Mouse (Mus musculus): ENCODE measurements around the gene 4930412O13Rik. TPM values are rescaled to one million over a fixed set of nuclear protein-coding genes. Genes with fewer than 3 reads are reported as not detected.

4930412O13Rik gene
- total RNA-seq, 2 experiments from 2014 or later = not detected

DNA sequence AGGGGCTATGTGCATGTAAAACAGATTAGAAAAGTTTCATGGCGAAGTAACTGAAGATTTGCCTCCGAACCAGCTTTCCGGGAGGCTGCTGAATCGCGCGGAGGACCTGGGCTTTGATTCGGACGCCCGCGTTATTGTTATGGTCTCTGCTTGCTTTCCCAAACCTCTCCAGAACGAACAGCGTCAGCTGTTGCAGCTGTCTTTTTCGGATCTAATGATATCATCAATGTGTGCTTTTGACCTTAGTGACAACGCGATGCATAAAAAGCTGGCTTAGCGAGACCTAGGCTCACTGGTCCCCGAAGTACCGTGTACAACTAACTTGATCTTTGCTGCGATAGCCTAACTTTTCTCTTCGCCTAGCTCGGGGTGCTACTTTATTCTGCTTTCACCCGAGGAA is 2.0 kb upstream of the 4930412O13Rik start:
- ATAC-seq (replicated peaks; ENCODE audit: low FRiP score, poor library complexity, severe bottlenecking) = no peak

DNA sequence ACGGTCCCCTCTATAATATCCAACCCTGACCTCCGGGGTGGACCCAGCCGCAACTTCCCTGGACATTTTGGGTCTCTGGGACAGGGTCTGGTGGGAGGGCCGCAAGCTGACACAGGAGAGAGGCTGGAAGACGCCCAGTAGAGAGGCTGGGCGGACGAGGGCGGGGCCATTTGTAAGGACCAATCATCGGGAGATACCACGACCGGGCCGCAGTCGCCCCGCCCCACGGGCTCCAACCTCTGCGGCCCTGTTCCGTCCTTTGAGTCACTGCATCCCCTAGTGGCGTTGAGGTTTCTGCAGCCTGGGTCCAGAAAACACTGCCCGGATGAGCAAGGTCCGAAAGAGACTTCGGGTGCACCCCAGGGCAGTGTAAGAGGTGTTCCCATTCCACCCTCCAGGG is 1.6 kb upstream of the 4930412O13Rik start:
- peak; percentile 82 for ATAC-seq (replicated peaks; ENCODE audit: low FRiP score, poor library complexity, severe bottlenecking)

DNA sequence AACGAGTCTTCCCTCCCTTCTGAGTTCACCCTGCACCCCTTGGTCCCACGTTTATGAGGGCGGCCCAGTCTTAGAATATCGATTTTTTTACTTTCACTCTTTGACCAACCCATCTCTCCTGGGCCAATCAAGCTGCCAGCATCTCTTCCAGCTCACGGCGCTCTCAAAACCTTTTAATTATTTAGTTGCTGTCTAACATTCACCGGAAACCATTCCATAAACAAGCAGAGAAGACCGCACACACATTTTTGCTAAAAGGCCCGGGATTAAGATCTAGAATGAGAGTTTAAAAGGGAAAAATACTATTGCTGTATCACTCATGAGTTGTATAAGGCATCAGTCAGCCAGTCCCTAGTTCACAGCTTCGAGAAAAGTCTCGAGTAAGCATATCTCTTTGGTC is 781 bp upstream of the 4930412O13Rik start:
- ATAC-seq (replicated peaks; ENCODE audit: low FRiP score, poor library complexity, severe bottlenecking) = no peak

DNA sequence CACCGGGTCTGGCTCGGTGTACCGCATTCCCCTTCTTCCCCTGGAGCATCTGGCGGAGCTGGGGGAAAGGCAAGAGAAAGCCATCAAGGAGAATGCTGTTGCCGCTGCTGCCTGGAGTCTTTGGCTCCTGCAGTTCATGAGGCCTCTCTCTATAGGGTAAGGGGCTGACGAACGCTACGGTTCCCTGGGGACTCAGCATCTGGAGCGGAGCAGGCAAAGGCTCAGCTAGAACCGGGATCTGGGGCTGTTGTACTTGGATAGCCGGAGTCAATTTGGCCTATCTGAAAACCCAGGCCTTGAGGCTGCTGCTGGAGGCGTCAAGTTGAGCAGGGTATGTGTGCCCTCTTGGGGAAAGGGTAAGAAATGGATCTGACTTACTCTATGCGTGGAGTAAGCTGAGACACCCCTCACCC is 565 bp downstream of the 4930412O13Rik start:
- ATAC-seq (replicated peaks; ENCODE audit: low FRiP score, poor library complexity, severe bottlenecking) = no peak

DNA sequence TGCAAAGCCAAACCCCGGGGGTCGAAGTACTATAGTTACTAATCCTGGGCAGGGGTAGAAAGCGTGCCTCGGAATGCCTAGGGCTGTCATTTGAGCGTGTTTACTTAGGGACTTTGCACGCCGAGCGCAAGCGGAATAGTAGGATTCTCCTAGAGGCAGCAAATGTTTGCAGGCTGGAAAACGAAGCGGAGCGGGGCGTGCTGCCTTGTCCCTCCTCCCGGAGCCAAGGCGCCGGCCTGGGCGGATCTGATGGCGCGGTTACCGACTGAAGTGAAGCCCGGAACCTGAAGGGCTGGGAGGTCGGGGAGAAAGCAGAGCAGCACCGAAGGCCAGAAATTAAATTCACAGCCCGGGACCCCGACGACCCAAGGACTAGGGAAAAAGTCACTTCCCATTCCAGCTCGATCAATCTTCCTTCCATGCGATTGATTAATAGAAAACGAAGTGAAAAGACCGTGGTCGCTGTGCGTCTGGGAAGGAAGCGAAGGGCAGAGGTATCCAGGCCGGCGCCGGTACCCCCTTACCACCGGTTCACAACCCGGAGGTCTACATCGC is 1.4 kb downstream of the 4930412O13Rik start:
- no peak for ATAC-seq (replicated peaks; ENCODE audit: low FRiP score, poor library complexity, severe bottlenecking)

DNA sequence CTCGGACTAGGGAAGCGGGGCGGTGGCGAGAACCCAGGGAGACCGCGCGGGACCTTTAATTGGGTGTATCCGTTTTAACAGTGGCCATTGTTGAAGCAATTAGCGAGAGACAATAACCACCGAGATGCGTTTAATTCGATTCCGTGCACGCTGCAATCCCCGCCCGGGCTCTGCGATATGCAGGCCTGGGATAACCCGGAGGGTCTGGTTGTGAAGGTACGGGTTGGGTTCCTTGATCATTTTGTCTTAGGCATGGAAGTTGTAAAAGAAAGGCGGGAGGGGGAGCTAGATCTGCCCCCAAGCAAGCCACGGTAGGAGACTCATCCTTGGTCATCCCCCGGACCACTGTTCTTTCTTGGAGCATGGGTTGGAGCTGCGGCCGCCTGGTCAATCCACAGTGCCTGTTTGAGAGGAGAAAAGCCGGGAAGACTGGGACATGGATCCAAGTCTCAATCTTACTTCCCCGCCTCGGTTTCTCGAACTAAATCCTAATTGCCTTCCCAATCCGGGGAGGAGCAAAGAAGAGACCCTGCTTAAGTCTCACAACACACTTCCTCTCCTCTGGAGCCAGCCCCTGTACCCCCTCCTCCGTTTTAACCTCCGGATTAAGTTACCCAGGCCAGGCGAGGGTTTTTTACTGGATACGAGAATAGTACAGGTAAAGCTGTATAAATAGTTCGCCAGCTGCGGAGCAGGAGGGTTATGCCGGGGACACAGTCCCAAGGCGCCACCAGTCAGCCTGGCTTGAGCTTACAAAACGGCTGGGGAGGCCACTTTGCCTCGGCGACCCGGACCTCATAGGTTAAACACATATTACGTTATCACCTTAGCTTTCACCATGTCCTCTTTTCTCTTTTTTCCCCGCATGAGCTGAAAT is 2.1 kb downstream of the 4930412O13Rik start:
- no peak for ATAC-seq (replicated peaks; ENCODE audit: low FRiP score, poor library complexity, severe bottlenecking)

DNA sequence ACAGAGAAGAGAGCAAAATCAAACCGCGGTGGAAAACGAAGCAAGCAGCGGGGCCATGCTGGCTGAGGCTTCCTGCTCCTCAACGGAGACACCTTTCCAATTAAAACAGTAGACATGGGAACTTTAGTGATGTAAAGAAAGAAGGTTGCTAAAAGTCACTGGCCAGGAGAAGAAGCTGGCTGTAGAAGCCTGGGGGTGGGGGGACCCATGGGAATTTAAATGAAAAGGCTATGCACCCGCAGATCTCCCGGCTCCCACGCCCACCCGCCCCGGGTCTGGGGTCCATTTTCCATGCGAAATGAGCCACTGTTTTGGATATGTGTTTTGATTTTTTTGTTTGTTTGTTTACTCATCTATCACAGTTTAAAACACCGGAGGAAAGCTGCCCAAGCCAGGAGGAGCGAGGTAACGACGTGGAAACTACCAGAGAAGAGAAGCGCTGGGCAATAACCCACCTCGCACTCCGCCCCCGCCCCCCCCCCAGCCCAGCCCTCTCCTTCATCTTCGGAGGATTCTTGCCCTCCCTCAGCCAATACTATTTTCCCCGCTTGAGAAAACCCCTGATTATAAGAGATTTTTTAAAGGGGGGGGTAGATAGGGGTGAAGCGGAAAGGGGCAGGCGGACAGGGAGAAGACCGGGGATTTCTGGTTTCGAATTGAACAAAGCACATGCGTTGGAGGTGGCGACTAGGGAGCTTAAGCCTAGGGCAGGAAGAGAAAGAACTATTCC is 2.9 kb downstream of the 4930412O13Rik start:
- ATAC-seq (replicated peaks; ENCODE audit: low FRiP score, poor library complexity, severe bottlenecking) = no peak

DNA sequence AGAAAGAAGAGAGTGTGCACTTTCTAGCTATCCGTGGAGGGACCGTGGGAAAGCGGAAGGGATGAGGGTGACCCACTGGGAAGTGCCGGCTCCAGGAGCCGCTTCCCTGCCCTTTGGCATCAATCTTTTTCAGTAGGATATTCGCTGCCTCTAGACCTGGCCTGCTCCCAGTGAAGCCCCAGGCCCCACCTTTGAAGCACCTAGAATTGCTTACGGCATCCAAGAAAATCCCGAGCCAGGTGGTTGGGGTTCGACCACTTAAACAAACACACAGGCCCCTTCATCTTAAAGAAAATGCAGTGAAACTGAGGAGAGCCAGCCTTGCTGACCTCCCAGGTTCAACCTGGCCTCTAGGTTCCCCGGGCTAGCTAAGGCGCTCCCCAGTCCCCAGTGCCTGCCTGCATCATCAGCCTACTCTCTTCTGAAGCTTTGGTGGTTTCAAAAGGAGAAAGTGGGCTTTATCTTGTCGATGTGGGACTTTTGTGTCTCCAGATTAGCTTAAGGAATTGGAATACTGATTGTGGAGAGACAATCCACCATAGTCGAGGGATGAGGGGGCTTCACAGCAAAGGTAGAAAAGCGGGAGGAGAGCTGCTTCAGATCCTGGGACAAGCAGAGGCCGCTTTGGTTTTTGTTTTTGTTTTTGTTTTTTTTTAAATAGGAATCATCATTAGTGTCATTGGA is 3.6 kb downstream of the 4930412O13Rik start:
- no peak for ATAC-seq (replicated peaks; ENCODE audit: low FRiP score, poor library complexity, severe bottlenecking)

DNA sequence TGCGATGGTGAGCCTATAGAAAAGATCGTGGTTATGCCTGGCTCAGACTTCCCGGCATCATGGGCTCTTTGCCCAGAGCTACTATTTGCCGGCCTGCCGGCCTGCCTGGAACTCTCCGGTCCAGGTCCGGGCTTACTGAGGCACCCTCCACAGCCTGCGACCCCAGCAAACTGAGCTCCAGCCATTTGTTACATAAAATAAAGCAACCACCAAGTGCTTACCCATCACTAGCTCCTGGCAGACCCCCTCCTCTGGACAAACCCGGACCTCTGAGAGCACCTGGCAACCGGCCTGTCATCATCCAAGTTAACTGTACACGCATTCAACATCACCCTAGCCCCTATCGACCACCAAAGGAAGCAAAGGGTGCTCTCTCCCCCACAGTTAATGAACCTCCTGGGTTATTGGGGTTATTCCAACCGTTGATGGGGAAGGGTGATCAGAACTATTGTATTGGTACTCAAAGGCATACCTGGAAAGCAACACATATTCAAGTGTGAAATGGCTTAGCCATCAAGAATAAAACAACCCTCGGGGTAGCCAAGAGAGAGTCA is 4.2 kb downstream of the 4930412O13Rik start:
- ATAC-seq (replicated peaks; ENCODE audit: low FRiP score, poor library complexity, severe bottlenecking) = no peak

DNA sequence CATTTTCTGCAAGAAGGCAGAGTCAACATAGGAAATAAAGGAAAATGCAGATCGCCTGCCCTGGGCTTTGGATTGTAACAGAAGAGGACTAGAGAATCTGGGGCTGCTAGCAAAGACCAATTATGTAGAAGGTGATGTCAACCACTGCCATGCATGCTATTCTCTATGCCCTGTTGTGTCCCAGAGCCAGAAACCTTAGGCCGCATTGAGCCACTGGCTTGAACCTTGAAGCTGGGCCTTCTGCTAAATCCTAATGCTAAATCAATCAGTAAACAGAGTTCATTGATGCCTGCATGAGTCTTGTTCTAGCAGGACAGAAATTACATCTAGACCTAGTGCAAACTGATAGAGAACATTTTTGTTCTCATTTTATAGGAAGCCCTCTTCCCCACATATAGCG is 5.0 kb downstream of the 4930412O13Rik start:
- no peak for ATAC-seq (replicated peaks; ENCODE audit: low FRiP score, poor library complexity, severe bottlenecking)

DNA sequence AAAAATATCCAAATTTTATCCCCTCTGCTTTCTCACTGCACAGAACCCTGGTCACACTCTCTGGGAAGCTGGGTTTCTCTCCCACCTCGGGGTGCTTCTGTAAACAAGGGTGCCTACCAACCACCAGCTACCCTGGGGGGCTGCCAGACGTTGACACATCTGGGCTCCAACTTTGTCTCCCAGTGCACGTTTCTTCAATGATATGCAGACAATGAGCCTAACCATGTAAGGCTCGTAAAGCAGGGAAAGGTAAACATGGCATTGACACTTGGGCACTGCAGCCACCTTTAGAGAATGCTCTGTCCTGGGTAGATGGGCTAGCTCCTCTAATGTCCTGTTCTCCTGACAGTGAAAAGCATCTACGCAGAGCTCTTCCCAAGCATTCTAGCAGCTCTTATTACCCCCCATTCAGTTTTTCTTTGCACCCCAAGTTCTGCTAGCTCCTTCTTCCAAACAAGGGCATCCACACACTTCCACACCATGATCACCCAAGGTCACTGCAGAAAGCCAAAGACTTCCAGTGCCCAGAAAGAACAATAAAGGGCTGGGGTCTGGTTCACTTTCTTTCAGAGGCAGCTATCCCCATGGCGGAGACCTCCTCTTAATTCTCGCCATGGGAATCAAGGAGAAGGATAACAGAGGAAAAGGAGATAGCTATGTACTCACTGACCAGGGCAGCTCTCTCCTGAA is 6.0 kb downstream of the 4930412O13Rik start:
- ATAC-seq (replicated peaks; ENCODE audit: low FRiP score, poor library complexity, severe bottlenecking) = no peak

DNA sequence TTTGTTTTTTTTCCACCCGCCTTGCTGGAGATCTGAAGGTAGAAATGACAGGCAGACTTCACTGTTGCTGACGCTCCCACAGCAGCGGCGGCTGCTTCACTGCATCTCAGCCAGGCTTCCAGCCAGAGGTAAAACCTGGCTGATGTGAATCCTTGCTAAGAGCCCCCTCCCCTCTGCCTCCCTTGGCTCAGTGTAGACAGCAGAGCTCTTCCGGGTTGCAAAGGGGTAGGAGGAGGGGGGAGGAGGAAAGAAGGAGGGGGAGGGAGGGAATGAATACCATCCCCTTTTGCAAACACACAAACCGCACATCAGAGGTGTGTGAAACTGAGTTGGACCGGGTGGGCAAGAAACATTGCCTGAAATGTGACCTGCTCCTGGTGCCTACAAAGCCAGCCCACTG is 6.6 kb downstream of the 4930412O13Rik start:
- no peak for ATAC-seq (replicated peaks; ENCODE audit: low FRiP score, poor library complexity, severe bottlenecking)

DNA sequence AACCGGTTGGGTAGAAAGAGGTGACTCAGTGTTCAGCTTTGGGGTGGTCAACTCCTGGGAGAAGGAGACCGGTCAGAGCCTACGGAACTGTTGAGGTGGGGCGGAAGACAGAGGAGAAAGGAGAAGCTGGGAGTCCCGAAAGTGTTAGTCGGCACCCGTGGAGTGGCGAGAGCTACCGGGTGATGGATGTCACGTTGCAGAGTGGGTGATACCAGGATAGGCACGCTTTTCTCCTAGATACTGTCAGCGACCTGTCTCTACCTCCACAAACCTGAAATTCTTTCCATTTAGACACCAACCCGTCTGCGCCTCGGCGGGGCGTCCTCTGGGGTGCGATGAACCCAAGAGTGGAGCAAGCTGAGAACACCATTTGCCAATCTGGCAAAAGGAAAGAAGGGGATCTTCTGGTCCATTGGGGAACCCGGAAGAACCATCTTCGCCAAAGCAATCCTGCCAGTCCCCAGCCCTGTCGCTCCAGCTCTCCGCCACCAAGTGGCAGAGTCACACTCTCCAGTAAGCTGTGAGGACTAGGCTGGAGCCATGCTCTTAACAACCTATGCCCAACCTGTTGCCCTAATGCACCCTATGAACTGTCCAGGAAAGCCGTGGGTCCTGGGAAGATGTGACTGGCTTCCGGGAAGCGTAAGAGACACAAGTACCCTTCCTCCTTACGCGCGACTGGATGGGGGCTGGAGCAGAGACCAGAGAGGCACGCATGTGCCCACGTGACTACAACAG is 8.0 kb downstream of the 4930412O13Rik start, which contains the start of gene 9230102O04Rik:
TSS of gene 9230102O04Rik (minus strand) at position 628 of the 738 bp plus-strand sequence.
- no peak for ATAC-seq (replicated peaks; ENCODE audit: low FRiP score, poor library complexity, severe bottlenecking)

DNA sequence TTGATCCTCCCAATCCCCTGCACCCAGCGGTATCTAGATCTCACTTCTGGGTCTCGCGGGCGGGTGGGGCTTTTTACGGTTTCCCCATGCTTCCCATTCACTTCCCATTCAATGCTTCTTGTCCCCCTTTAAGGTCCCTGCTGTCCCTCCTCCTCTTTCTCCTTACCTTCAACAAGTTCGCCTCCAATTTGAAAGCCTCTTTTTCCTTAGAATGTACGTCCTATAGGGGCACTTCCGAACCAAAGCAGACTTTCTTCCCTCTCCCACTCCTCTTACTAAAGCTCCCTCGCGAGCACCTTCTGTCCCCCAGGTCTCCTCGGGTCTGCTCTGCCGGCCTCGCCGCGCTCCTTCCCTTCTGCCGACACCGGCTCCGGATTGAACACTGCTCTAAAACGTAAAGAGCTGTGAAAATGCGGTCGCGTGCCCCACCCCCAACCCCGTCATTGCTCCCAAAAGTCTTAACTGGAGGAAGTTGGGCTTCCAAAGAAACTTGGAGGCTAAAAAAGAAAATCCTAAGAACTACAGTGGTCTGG is 8.7 kb downstream of the 4930412O13Rik start, which contains the start of gene Gata3:
TSS of gene Gata3 (minus strand) at position 384 of the 533 bp plus-strand sequence.
- no peak for ATAC-seq (replicated peaks; ENCODE audit: low FRiP score, poor library complexity, severe bottlenecking)

DNA sequence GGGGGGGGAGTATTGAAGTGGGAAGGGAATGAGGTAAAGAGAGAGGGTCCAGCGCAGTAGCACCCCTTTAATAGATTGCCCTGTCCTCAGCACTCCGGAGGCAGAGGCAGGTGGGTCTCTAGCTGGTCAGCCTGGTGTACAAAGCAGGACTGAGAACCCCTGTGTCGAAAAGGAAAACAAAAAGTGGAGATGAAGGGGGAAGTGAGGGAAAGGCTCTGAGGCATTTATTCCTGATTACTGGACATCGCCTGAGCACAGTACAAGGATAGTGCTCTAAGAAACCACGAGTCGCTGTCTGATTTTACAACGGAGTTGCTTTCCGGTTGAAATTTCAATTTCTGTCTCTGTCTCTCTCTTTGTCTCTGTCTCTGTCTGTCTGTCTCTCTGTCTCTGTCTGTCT is 9.2 kb downstream of the 4930412O13Rik start:
- ATAC-seq (replicated peaks; ENCODE audit: low FRiP score, poor library complexity, severe bottlenecking) = no peak

DNA sequence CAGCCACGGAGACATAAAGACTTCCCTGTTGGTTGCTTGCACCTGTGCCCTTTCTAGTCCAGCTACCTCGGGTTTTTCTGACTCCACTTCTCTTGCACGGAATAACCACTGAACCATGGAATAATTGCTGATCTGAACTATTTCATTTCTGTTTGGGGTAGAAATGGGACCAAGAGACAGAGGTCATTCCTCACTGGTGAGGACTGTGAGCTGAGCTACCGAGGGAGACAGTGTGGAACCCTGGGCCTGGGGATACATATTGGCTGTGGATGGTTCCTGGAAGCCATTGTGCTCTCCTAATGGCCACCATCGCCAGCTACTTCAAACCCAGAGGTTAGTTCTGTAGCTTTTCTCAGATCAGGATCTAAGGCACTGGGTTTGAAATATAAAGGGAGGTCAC is 9.9 kb downstream of the 4930412O13Rik start:
- no peak for ATAC-seq (replicated peaks; ENCODE audit: low FRiP score, poor library complexity, severe bottlenecking)

DNA sequence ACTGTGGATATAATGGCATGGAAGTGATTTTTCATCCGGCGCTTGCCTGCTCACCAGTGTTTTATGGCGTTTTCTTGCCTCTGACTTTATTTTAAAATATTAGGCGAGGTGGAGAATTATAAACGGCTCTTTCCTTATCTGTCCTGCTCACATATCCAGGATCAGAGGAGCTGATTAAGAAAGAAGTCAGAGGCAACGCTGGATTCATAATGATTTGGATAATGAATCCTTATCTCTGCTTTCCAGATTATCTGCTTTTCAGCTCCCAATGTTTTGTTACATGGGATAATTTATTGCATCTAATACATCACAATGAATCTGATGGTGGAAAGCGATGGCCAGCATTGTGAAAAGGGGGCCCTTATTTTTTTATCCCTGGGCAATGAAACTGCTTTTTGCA is 11.5 kb downstream of the 4930412O13Rik start:
- no peak for ATAC-seq (replicated peaks; ENCODE audit: low FRiP score, poor library complexity, severe bottlenecking)

DNA sequence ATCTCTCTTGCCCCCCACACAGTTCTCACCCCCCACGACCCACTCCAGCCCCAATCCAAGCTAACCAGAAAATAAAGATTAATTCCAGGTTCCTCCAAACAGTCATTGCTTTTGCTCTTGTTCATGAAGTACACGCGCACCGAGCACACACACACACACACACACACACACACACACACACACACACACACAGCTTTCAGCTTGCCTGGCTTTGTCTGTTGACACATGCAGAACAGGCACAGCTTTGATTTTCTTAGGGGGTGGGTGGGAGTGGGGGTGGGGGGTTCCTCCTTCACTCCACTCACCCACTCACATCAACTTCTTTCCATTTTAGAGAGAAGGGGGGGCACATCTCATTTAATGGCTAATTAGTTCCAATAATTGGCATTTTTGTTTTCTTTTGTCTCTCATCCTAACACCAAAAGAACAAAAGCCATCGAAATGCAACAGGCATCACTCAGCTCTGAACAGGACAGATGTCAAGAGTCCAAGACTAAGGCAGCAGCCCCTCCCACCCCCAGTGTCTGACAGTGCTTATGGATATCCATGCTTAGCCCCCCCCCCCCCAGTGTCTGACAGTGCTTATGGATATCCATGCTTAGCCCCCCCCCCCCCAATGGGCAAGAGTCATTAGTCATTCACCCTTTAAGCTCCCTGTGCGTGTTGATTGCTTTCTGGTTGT is 12.4 kb downstream of the 4930412O13Rik start:
- no peak for ATAC-seq (replicated peaks; ENCODE audit: low FRiP score, poor library complexity, severe bottlenecking)
